Mouse (Mus musculus) stomach, postnatal 0 days (tissue): Measurements from ENCODE around the gene Qsox1.

Source experiments
- CTCF ChIP-seq: IDR thresholded peaks from 2 replicates; pipeline ENCODE4 v1.5.1; 2016; ENCODE audit warnings: antibody characterized with exemption, low read depth, mild to moderate bottlenecking, moderate library complexity
- EP300 ChIP-seq: optimal IDR thresholded peaks from 2 replicates; pipeline ENCODE3; 2016; ENCODE audit warnings: antibody characterized with exemption

- TF ChIP-seq CTCF (0 out of 2 replicates have a peak, but pooled peaks have one; percentile 7), EP300 (no peak)
Measured at GRCm38 (mm10) chr1:155740622-155741377, 71.9 kb downstream of the Qsox1 start.
